Mouse (Mus musculus) cerebellum, postnatal 14 days (tissue): Measurements from ENCODE around the gene Gpr61.

Source experiments
- DNase-seq, 2 experiments: peaks; one replicate each; pipeline ENCODE4 v3.0.0; 2021; ENCODE audit warnings: mixed read lengths in 2 of 2

Gene Gpr61

DNA sequence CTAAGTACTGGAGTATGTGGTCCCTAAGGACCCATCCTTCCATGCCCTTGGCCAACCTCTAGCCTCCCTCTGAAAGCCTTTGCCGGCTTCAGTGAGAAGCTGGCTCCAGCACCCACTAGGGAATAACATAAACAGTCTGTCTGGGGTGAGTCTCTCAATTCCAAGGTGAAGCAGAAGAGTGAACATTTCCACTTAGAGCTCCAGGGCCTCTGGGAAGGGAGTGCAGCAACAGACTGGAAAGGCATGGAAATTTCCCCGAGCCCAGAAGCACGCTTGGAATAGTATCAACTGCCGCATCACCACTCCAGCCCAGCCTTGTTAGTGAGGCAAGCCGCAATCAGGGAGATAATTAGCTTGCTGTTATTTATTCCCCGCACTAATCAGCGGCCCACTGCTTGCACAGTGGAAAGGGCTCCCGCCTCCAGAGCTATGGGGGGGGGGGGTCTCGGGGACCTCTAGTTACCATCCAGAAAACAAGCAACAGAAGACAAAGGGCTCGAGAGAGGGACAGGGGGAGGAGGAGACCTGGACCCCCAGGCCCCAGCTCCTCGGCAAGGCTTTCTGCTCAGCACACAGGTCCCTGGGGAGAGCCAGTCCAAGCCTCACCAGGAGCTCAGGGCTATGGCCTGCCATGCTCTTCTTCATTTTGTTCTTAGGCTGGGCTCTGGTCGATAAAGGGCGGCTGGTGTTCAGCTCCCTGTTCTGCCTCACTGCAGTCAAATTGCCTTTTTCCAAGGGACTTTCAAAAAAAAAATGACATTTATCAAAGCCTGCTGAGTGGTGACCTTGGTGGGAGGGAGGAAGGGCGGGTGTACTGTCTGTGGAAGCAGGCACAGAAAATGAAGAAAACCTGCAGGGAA, 20.2 kb upstream of the Gpr61 start:
- peak; percentile 65 to 69 for DNase-seq

DNA sequence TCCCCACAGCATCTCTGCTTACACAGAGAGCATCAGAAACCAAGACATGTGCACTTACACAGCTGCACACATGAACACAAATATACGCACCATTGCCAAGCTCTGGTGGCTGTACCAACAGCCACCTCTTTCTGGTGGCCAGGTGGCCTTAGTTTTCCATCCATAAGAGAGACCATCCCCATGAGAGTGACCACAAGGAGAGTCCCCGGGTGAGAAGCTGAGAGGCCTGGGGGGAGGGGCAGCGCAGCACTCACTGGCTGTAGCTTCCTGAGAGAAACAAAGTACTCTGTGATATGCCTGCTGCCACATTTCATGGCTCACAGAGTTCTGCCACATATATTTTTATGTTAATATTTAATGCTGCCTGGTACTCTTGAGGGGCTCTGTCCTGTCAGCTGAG, 14.5 kb upstream of the Gpr61 start:
- DNase-seq = no peak

GRCm38 (mm10) chr3:108167499-108167898, 12.8 kb upstream of the Gpr61 start:
- DNase-seq = no peak

DNA sequence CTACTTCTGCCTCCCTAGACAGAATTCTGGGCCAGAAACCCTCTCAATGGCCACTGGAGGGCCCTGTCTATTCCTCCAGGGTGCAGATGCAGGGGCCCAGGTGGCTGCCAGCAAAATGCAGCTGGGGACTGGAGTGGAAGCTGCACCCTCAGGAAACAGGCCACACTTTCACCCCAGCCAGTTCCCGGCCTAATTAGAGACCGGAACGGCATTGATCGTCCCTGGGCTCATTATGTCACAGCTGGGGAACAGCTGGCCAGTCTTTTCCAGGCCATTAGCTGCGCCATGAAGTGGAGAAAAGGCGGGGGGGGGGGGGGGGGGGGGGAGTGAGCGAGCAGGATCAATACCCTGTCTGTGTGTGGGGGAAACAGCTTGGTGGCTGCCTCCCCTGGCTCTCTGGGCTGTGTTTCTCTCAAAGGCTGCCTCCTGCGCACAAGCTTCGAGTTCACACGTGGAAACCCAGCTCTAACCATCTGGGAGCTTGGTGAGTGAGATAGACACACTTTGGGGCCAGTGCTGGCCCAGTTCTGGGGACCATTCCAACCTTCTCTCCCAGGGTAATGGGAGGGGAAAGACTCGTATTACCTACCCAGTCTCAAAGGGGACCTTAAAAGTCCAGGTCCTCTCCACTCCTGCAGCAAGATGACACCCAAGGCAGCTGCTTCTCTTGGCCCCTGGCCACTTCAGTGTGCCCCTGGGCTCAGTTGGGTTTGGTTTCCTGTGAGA, 12.0 kb upstream of the Gpr61 start:
- peak in 1 of 2 experiments; percentile 43 for DNase-seq

DNA sequence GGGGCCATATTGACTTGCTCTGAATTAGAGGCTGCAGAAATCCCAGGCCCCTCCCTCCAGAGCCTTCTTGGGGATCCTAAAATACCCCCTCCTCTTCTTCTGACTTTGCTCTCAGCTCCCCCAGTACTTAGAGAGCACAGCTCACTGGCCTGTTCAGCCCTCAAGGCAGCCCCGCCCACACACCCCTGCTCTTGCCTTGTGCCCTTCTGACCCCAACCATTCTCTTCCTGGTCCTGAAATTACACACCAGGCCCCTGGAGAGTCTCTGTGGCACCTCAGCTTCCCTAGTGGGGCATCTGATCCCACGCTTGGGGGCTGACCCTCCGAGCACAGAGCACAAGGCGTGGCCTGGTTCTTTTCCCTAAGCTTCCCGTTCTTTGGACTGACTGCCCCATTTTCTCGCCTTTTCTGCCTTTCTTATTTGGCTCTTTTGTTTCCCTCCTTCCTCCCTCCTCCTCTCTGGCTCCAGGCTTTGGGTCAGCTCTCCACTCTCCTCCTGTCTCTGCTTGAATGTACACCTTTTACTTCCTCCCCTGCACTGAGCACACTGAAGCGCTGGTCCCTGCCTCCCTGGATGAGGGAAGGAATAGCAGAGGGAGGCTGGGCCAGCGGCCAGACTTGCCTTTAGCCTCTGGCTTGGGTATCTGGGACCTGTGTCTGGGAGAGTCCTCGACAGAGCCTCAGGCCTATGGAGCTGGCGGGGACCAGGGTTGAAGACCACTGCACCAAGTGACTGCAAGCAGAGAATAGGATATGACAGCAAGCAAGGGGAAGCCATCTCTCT, 11.0 kb upstream of the Gpr61 start:
- peak; percentile 38 to 41 for DNase-seq

GRCm38 (mm10) chr3:108164807-108165206, 10.1 kb upstream of the Gpr61 start:
- DNase-seq = peak; percentile 91 to 94

GRCm38 (mm10) chr3:108164091-108164490, 9.4 kb upstream of the Gpr61 start:
- DNase-seq = no peak

GRCm38 (mm10) chr3:108158383-108159037, 3.8 kb upstream of the Gpr61 start:
- DNase-seq = peak; percentile 20 to 43

DNA sequence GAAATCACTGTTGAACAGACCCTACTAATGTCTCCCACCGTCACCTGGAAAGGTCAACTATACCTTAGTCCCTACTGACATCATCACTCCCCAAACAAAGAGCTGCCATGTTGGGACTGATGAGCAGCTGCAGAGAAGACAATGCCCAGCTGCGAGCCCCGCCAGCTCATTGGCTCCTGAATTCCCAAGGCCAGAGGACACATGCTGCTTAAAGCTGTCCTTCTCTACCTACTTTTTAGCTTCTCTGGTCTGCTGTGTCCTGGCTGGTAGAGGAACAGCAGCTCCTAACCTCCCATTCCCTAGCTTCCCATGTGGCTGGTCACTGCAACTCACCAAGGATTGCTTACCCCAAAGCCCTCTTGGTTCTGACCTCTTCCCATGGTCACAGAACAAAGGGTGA, 2.4 kb downstream of the Gpr61 start:
- DNase-seq = no peak

DNA sequence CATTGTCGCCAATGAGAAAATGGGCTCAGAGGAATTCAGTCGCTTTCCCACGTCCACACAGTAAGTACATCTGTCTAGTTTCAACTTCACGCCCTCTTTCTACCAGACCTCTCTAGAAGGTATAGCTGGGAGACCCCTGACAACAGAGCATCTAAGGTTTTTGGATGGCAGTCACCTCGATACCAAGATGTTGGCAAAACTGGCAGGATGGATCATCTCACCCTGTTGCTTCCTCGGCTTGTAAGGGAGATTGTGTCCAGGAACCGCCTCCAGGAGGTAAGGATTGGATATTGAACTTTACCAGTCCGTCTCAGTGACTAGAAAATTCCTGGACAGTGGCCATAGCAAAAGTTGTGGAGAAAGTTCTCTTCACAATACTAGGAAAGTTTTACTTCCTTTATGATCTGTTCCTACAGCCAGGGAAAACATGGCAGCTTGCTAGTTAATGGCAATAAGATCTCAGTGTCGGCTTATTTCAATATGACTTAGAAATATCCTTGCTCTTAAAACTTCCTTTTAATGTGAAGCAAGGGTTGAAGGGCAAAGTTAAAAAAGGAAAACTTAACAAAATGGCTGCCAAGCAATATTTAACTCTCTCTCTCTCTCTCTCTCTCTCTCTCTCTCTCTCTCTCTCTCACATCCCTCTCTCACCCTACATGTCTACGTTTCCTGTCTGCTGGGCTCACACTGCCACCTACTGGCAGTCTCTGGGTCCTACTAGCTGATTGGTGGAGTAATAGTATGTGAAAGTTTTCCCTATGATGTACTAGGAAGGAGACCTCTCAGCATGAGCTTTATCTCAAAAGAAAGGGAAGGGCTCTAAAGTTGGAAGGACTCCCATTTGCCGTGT, 7.1 kb downstream of the Gpr61 start:
- peak; percentile 91 to 94 for DNase-seq

DNA sequence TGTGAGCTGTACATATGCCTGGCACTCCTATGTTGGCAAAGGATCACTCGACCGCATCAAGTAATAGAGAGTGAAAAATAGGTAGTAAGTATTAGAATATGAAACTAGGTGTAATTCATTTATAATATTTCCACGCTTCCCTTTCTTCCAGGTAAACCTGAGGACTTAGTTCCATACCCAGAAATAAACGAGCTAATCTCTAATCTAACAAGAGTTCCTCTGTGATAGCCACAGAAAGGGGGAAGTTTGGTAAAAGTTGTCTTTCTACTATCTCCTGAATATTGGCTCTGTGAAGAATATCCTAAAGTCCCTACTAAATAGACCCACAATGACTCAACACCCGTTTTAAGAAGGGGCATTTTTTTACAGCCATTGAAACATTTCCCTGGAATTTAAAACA, 8.0 kb downstream of the Gpr61 start:
- no peak for DNase-seq

GRCm38 (mm10) chr3:108145534-108146445, 8.9 kb downstream of the Gpr61 start, which contains the start of gene Gnai3:
TSS of gene Gnai3 (minus strand) at chr3:108146146.
- peak; percentile 89 to 91 for DNase-seq

- DNase-seq = no peak
Observed at GRCm38 (mm10) chr3:108140786-108141185, 13.9 kb downstream of the Gpr61 start.

GRCm38 (mm10) chr3:108139113-108139512, 15.6 kb downstream of the Gpr61 start:
- no peak for DNase-seq

DNA sequence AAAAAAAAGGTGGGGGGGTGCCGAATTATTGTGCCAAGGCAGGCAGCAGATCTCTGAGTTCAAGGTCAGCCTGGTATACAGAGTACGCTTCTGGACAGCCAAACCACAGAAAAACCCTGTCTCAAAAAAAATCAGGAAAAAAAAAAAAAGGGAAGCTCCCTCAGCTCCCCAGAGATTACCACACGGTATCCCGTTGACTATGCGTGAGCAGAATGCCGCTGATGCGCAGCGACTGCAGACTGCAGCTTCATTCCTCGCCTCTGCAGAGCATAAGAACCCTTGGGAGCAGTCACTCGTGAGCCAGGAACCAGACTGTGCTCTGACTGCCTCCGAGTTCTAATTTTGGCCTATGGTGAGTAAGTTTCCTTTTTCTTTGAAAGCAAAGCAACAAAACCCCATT, 20.0 kb downstream of the Gpr61 start:
- no peak for DNase-seq

- DNase-seq = no peak
Observed at GRCm38 (mm10) chr3:108132484-108132883, 22.2 kb downstream of the Gpr61 start.

DNA sequence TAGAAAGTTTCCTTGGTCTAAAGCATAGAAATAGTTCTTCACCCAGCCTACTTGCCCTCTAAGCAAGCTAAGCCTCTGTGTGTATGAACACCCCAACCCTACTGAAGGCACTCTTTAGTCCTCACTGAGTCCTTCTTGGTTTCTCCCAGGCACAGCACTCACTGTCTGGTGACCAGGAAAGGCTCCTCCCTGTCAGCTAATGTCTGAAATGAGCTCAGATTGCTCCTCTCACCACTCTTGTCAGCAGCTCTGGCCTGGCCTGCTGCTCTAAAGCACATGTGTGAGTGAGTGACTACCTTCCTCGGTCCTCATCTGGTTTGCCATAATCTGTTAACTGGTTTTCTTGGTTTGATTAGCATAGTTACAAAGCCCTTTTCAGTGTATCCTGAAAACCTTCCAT, 22.9 kb downstream of the Gpr61 start:
- DNase-seq = no peak

GRCm38 (mm10) chr3:108131216-108131615, 23.5 kb downstream of the Gpr61 start:
- no peak for DNase-seq

DNA sequence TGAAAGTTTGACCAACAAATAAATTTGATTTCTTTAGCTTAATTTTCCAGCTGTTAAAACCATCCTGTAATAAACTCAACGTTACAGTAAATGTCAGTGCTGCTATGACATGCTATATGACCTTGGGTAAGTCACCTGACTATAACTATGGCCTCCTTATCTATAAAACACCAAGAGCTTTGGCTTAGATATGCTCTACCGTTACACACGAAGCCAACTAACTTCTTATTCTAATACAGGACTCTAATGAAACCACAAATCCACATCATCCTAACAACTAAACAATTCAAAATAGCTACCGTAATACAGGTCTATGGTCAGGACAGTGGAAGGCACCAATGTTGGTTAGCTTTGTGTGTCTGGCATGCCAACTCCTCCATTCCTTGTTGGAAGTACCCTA, 24.9 kb downstream of the Gpr61 start:
- no peak for DNase-seq

- no peak for DNase-seq
Observed at GRCm38 (mm10) chr3:108129367-108129766, 25.3 kb downstream of the Gpr61 start.

DNA sequence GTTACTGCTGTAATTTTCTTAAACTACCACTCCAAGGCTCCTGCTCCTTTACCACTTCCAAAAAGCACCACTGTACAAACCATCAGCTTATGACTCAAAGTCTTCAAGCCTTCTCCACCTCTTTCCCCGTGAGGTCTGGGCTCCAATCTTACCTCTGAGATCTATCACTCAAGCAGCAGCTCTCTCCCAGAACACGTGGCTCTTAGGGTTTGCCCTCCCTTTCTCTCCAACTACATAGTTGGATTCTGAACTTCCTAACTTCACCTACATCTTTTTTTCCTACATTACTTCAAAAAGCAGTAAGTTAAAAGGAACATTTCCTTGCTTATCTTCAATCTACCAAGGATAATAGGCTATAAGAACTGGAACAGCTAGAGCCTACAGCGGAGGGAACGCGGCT, 26.2 kb downstream of the Gpr61 start:
- no peak for DNase-seq
